Mouse (Mus musculus) forelimb bud, embryonic 11.5 days (tissue): Measurements from ENCODE around the gene Fam229b.

Experiments
- DNase-seq: peaks from one replicate; pipeline ENCODE4 v3.0.0-alpha.2; 2012; ENCODE audit warnings: low read depth, low spot score

Gene Fam229b

GRCm38 (mm10) chr10:39121412-39121811, 12.3 kb downstream of the Fam229b start:
- DNase-seq: no peak

DNA sequence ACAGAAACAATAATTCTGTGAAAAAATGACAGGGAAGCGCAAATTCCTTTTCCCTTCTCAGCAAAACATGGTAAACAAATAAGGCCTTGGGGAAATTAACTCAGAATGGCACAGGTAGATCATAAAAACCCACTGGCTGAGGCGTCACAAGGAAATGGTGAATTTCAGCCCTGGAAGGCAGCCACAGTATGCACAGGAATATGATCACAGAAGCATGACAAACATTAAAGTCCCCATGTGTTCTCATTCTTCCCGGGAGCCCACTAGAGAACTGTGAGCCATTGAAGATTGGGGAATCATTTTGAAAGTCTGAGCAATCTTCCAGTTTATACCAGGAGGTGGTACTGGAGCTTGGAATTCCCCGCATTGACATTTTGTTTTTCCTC, 24.2 kb downstream of the Fam229b start:
- no peak for DNase-seq

DNA sequence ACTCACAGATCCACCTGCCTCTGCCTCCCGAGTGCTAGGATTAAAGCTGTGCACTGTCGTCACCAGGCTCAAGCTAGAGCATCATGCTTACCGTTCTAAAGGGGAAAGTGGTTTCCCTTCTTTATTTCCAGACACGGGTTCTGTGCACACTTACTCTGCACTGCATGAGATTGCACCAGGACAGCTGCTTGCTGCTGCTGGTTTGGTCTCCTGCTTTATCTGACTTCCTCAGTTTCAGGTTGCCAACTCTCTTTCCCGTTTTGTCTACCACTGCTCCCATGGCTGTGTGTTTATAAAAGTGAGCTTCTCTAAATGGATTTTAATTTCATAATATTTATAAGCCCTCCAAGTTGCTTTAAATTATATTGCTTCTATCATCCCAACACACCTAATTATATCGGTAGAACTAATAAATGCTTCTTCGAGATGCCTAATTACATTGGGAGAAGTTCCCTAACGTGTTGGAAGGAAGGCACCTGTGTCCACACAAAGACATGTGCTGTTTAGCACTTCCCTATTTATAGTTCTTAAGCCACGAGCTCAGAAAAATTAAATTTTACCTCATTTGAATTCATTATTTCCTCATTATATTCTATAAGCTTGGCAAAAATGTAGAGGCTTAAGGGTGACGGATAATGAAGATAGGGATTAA, 24.8 kb downstream of the Fam229b start:
- DNase-seq: no peak

DNA sequence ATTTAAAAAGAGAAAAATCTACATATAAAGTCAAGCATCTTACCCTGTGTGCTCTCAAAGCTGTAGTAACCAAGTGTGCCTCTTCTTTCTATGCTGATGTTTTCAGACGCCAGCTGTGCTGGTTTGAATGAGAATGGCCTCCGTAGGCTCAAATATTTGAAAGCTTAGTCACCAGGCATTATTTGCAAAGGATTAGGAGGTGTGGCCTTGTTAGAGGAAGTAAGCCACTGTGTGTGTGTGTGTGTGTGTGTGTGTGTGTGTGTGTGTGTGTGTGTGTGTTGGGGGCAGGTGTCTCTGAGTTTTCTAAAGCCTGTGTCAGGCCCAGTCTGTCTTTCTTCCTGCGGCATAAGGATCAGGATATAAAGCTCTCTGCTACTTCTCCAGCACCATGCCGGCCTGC, 26.8 kb downstream of the Fam229b start:
- DNase-seq: no peak

DNA sequence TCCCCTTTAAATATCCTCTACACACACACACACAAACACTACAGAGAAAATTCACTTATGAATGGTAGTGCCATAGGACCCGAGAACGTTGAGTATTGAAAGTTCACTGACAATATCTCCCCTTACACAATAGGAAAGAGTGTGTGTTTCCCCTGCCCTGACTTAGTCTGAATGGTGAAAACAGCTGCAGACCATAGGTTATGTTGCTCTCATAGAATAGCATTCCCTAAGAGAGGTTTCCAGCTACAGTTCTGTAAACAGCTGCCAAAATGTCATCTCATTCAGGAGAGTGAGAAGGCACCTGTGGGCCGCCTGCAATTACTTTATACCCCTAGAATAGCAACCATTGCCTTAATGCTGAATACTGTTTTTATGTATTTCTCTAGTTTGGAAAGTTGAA, 27.3 kb downstream of the Fam229b start:
- DNase-seq: no peak

DNA sequence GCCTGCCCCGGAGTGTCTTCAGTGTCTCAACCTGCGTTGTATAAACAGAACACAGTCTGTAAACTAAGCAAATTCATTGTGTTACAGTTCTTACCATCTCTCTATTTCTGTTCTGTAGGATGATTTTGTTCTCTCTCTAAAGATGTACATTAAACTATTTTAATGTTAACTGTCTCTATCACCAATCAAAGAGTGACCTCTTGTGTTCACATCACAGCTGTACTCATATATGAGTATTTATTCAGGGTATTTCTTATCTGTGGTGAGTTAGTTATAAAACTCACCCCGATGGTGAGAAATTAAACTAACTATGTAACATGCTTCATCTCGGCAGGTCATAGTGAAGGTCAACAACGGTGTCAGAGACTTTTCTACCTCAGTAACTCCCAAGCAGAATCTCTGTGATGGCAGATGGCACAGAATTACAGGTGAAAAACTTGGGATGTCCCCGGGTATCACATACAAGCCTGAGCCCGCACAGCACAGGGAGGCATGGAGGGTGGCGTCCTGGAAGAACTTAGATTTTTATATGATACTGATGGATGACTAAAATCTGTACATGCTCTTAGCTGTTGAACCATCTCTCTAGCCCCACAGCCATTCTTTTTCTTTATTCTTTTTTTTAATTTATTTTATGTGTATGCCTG, 28.8 kb downstream of the Fam229b start:
- DNase-seq: no peak

DNA sequence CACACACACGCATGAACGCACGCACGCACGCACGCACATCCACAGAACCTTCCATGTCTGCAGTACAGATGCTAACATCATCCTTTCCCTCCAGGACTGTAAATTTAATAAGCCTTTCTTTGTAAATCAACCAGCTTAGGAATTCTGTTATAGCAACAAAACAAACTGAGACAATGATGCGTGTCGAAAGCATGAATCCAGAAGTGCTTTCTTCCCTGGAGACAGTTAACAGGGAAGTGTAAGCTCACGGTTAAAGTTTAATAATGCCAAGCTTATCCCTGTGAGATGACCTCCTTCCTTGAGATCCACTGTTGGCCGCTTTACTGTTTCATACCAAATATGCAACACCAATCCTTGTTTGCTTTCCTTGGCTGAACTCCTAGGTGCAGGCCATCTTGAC, 35.0 kb downstream of the Fam229b start:
- DNase-seq: no peak

GRCm38 (mm10) chr10:39096981-39097380, 36.7 kb downstream of the Fam229b start:
- peak; percentile 54 for DNase-seq

GRCm38 (mm10) chr10:39072048-39072447, 61.7 kb downstream of the Fam229b start:
- DNase-seq: no peak
